Mouse (Mus musculus): Measurements from ENCODE around the gene Zfp385a. TPM values are rescaled to one million over a fixed set of nuclear protein-coding genes. Genes with fewer than 3 reads are reported as not detected.

Zfp385a gene
- polyA plus RNA-seq, 1 experiment: 17.4 TPM

DNA sequence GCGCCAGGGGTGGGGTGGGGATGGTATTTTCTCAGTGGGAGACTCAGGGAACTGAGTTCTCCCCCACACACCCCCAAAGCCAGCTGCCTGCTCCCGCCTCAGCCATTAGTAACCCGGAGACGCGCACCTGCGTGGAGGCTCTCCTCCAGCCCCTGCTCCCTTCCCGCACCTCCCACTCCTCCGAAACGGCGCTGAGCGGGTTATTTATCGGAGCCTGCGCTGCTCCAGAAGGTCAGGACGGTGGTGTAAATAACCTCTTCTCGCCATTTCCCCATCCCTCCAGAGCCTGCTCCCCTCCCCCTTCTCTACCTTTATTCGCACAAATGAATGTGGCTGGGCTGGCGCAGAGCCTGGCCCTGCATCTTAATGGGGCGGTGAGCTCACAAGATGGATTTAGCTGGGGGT lies 39.8 kb downstream of the Zfp385a start:
- H3K27ac ChIP-seq (replicated peaks; ENCODE audit: low read depth, low read length): no peak overlapping the region
- H3K4me3 ChIP-seq (ENCODE audit: insufficient read depth, low read depth, low read length): no peak overlapping the region
- peaks cover 2% of the 10 kb centered on the region; the same call in 1 of the 2 replicates for H3K4me1 ChIP-seq (ENCODE audit: control insufficient read depth, insufficient read depth, insufficient read length, low read length)

DNA sequence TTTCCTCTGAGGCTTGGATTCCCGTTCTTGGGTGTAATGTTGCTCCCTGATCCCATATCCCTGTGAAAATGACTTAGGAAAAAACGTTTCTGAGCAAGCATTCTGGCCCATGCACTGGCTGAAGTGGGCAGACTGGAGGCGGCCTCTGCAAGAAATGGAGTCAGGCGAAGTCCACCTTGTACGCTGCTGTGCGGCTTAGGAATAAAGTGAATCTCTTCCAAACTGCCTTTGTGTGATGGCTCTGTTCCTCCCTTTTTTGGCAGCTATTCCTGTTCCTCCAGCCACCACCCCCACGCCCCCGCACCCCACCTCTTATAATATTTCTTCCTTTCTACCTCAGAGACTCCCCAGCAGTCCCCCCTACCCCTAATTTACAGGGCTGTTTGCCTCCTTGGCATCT lies 40.2 kb downstream of the Zfp385a start:
- peaks cover 2% of the 10 kb centered on the region; the same call in 1 of the 2 replicates for H3K4me1 ChIP-seq (ENCODE audit: control insufficient read depth, insufficient read depth, insufficient read length, low read length)
- no peak overlapping the region for H3K27ac ChIP-seq (replicated peaks; ENCODE audit: low read depth, low read length)
- H3K4me3 ChIP-seq (ENCODE audit: insufficient read depth, low read depth, low read length): no peak overlapping the region

DNA sequence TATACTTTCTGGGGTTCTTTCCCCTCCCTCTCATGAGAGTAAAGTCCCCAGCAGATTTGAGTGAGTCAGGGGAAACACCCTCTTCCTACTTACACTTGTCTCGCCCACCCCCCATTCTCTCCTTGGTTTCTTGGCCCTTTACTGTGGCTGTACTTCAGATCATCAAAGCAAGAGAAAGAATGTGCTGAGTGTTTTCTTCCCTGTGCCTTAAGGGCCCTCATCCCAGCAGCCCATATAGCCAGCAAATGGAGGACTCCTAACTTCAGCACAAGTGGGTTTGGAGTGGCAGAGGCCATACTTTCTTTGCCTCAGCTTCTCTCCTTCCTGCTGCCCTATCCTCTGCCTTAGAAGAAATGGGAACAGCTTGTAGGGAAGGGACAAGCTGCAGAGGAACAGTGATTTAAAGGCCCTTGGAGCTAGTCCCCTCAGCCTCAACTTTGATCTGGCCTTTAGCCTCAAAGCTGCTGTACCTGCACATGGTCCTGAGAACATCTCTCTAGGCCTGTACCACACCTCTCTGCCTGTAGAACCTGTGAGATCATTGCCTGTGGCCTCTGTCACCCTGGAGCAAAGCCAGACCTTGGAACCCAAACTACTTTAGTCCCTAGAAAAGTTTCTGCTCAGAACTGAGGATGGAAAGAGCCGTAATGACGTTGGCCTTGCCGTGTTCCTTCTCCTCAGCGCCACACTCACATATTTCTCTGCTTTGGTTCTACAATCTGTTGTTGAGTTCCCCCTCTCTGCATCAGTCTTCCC lies 40.9 kb downstream of the Zfp385a start:
- no peak overlapping the region for H3K4me3 ChIP-seq (ENCODE audit: insufficient read depth, low read depth, low read length)
- peaks cover 1% of the 10 kb centered on the region; the same call in 1 of the 2 replicates for H3K4me1 ChIP-seq (ENCODE audit: control insufficient read depth, insufficient read depth, insufficient read length, low read length)
- H3K27ac ChIP-seq (replicated peaks; ENCODE audit: low read depth, low read length): no peak overlapping the region

DNA sequence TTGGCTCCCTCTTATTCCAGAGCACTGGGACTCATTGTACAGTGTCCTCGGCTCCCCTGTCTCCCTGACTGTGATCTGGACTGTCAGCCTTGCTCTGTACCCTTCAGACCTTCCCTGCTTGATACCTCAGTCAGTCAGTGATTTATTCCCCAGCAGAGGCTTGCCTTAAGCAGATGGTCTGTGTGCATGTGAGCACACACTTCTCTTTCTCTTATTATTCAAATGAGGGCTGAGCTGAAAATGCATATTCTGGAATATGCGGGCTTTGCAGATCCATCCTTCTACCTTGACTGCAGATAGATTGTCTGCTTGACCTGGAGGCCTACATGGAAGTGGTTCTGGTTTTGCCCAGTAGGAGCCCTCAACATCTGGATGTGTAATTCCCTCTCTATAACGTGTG lies 41.9 kb downstream of the Zfp385a start:
- no peak overlapping the region for H3K4me3 ChIP-seq (ENCODE audit: insufficient read depth, low read depth, low read length)
- no peak overlapping the region for H3K27ac ChIP-seq (replicated peaks; ENCODE audit: low read depth, low read length)
- H3K4me1 ChIP-seq (ENCODE audit: control insufficient read depth, insufficient read depth, insufficient read length, low read length): no peaks in the 10 kb centered on the region

DNA sequence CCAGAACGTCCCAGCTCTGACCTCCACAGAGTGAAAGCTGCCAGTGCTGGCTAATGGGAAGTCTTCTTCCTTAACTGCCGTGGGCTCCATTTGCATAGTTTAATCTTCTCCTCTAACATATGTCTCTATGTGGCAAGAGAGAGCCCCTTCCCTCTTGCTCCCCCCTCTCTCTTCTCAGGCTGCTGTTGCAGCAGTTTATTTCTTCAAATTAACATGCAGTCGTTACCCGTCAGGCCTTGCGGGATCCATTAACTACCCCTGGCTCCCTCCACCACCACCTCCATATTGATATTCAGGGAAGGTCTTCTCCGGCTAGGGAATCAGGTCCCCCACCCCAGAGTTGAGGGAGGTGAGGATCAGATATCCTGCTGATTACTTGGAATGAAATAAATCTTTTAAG lies 42.6 kb downstream of the Zfp385a start:
- Histone ChIP-seq H3K27ac (replicated peaks; ENCODE audit: low read depth, low read length) (no peak overlapping the region), H3K4me1 (ENCODE audit: control insufficient read depth, insufficient read depth, insufficient read length, low read length) (no peaks in the 10 kb centered on the region), H3K4me3 (ENCODE audit: insufficient read depth, low read depth, low read length) (no peak overlapping the region)

DNA sequence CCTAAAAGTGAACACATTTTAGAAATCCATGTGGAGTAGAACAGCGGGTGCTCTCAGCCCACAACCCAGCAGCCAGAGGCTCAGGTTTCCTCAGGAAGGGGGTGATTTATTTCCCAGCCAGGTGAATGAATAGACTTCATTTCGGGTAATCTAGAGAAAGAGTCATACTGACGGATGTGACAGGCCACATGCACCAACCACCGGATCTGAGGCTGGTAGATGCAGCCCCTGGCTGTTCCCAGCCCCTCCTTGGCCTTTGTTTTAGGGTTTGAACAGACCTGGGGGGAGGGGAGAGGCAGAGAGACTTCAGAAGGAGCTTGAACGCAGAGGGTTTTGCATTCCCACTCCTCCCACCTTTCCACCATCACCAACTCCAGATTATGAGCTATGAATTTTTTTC lies 44.0 kb downstream of the Zfp385a start:
- Histone ChIP-seq H3K4me3 (ENCODE audit: insufficient read depth, low read depth, low read length) (no peak overlapping the region), H3K4me1 (ENCODE audit: control insufficient read depth, insufficient read depth, insufficient read length, low read length) (no peaks in the 10 kb centered on the region), H3K27ac (replicated peaks; ENCODE audit: low read depth, low read length) (no peak overlapping the region; the same call in 1 of the 2 replicates)

DNA sequence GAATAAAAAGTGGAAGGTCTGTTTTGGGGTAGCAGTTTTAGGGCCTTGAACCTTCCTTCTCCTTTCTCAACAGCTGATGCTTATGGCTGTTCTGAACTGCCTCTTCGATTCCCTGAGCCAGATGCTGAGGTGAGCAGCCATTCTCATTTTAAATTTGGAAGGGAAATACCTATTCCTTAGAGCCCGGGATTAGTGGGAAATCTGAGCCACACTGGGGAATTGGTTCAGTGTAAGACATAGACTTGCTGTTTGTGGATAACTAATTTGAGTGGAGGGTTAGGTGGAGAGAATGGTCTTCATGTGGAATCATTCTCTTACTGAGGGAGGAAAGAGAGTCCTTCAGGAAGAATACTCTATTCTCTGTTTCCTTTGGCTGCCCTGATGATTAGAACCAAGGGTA lies 45.2 kb downstream of the Zfp385a start:
- no peak overlapping the region for H3K27ac ChIP-seq (replicated peaks; ENCODE audit: low read depth, low read length)

DNA sequence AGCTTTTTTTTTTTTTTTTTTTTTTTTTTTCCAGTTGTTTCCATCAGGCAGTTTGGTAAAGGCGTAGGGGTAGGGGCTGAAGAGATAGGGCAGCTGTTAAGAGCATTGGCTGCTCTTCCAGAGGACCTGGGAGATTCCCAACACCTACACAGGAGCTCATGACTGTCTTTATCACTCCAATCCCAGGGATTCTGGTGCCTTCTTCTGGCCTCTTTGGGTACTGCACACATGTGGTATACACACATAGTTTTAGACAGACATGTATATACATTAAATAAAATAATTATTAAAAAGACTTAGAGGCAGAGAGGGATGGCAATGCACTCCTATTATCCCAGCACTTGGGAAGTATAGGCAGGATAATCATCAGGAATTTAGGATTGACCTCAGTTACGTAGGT lies 46.5 kb downstream of the Zfp385a start:
- H3K27ac ChIP-seq (replicated peaks; ENCODE audit: low read depth, low read length): no peak overlapping the region
- no peak overlapping the region for H3K4me3 ChIP-seq (ENCODE audit: insufficient read depth, low read depth, low read length)
- no peaks in the 10 kb centered on the region for H3K4me1 ChIP-seq (ENCODE audit: control insufficient read depth, insufficient read depth, insufficient read length, low read length)

More for the DNA sequence above, 45.2 kb downstream of the Zfp385a start:
- Histone ChIP-seq H3K4me1 (ENCODE audit: control insufficient read depth, insufficient read depth, insufficient read length, low read length) (no peaks in the 10 kb centered on the region), H3K4me3 (ENCODE audit: insufficient read depth, low read depth, low read length) (no peak overlapping the region)

DNA sequence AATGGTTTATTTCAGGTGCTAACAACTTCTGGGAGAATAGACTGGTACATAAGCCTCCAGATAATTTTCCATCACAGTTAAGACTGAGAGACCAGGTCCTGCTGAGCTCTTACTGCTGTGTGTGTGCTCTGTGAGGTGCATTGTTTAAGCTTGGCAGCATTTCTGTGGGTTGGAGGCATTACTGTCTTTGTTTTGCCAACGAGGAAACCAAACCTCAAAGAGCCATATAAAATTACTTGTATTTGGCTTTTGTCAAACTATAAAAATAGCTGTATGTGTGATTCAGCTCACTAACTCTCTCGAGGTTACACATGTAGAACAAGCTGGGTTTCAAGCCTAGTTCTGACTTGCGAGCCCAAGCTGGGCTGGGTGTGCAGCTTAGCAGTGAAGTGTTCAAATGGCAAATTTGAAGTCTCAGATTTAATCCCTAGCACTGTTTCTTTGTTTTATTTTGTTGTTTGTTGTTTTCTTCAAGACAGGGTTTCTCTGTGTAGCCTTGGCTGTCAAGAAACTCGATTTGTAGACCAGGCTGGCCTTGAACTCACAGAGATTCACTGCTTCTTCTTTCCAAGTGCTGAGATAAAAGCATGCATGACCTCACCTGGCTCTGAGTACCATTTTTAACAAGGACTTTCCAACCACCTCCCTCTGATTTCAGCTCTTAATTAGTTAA lies 47.1 kb downstream of the Zfp385a start:
- no peak overlapping the region for H3K4me3 ChIP-seq (ENCODE audit: insufficient read depth, low read depth, low read length)
- H3K27ac ChIP-seq (replicated peaks; ENCODE audit: low read depth, low read length): no peak overlapping the region
- H3K4me1 ChIP-seq (ENCODE audit: control insufficient read depth, insufficient read depth, insufficient read length, low read length): no peaks in the 10 kb centered on the region

DNA sequence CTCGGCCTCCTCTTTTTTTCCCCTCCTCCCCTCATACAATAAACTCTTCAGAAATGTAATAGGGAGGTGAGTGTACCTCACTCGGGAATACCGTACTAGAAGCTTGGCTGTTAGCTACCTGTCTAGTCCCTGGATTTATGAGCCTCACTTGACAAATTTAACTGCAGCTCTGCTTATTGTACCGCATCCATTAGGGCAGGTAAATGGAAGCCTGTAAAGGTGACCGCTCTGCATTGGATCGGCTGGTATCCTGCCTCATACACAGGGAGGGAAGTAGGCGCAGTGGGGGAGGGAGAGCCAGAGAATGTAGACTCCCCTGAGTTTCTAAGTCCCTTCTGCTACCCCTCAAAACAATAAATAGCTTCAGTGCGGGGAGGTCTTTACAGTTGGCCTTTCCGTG lies 49.0 kb downstream of the Zfp385a start:
- H3K4me3 ChIP-seq (ENCODE audit: insufficient read depth, low read depth, low read length): no peak overlapping the region
- peaks cover 4% of the 10 kb centered on the region; the same call in 1 of the 2 replicates for H3K4me1 ChIP-seq (ENCODE audit: control insufficient read depth, insufficient read depth, insufficient read length, low read length)
- H3K27ac ChIP-seq (replicated peaks; ENCODE audit: low read depth, low read length): no peak overlapping the region

DNA sequence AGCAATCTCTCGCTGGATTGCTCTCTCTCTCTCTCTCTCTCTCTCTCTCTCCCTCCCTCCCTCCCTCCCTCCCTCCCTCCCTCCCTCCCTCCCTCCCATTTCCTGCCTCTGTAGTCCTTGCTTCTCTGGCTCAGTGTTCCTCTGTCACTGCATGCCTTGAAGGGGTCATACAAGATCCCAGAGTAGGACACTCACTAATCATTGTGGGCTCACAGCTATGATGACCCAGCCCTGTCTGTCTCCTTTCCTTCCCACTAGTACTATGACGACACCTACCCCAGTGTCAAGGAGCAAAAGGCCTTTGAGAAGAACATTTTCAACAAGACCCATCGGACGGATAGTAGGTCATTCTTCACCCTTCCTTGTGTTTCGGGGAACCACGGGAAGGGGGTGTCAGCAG lies 49.5 kb downstream of the Zfp385a start:
- Histone ChIP-seq H3K4me1 (ENCODE audit: control insufficient read depth, insufficient read depth, insufficient read length, low read length) (peaks cover 4% of the 10 kb centered on the region; the same call in 1 of the 2 replicates), H3K4me3 (ENCODE audit: insufficient read depth, low read depth, low read length) (no peak overlapping the region), H3K27ac (replicated peaks; ENCODE audit: low read depth, low read length) (no peak overlapping the region)

DNA sequence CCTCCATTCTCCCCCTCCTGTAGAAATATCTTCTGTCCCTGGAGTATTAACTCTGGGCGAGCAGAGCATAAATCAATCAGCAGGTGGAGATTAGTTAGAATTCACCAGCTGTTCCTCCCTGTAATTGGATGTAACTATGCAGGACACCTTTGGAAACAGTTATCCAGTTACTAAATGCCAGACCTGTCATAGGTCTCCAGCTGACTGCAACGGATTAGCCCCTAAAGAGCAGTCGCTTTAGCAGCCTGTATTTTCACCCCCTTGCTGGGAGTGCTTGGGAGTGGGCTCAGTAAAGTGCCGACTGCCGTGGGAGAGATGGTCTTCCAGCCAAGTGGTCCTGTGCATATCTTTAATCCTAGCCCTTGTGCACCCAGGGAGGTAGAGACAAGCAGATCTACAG lies 50.3 kb downstream of the Zfp385a start:
- no peak overlapping the region for H3K27ac ChIP-seq (replicated peaks; ENCODE audit: low read depth, low read length)
- peaks cover 6% of the 10 kb centered on the region; the same call in 1 of the 2 replicates for H3K4me1 ChIP-seq (ENCODE audit: control insufficient read depth, insufficient read depth, insufficient read length, low read length)
- no peak overlapping the region for H3K4me3 ChIP-seq (ENCODE audit: insufficient read depth, low read depth, low read length)

DNA sequence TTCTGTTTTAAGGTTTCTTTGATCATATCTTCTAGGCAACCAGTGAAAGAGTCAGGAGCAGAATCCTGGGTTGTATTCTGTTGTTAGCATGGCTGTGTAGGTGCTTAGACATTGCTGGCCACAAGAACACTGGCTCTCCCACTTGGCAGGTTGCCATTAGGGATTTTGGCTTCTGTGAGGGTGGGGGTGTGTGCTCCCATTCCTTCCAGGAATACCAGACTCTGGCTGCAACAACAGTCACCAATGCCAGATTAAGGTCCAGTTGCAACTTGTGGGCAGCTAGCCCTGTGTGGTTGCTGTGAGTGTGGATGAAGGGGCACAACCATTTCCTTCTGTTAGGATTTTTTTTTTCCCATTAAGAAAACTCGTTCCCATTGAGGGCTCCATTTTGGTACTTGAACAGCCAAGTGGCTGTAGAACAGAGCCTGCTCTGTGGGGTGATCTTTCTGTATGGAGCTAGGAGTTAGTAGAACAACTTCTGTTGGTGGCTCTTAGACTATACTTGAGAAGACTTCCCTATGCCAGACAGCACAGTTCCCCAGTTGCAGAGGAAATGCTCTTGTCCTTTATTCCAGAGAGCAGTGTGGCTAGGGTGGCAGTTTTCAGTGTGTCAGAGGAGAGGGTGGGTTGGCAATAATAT lies 54.0 kb downstream of the Zfp385a start:
- Histone ChIP-seq H3K4me3 (ENCODE audit: insufficient read depth, low read depth, low read length) (no peak overlapping the region), H3K4me1 (ENCODE audit: control insufficient read depth, insufficient read depth, insufficient read length, low read length) (peaks cover 6% of the 10 kb centered on the region; the same call in 1 of the 2 replicates), H3K27ac (replicated peaks; ENCODE audit: low read depth, low read length) (no peak overlapping the region)

DNA sequence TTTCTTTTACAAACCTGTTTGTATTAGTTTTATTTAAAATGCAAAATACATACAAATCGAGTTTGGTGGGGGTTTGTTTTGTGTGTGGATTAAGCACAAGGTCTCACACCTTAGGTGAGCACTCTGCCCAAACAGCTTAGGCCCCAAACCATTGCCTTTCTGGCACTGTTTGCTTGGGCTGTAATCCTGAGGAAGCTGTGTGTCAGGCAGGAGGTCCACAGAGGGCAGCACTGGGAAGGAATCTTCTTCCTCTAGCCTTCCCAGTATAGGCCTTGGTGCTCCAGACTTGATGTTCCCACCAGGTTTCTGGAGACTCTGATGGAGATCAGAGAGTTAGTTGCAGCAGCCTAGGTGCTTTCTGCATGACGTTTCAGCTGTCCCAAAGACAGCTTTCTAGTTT lies 55.2 kb downstream of the Zfp385a start:
- no peak overlapping the region for H3K27ac ChIP-seq (replicated peaks; ENCODE audit: low read depth, low read length)
- no peak overlapping the region for H3K4me3 ChIP-seq (ENCODE audit: insufficient read depth, low read depth, low read length)
- peaks cover 6% of the 10 kb centered on the region; the same call in 1 of the 2 replicates for H3K4me1 ChIP-seq (ENCODE audit: control insufficient read depth, insufficient read depth, insufficient read length, low read length)

DNA sequence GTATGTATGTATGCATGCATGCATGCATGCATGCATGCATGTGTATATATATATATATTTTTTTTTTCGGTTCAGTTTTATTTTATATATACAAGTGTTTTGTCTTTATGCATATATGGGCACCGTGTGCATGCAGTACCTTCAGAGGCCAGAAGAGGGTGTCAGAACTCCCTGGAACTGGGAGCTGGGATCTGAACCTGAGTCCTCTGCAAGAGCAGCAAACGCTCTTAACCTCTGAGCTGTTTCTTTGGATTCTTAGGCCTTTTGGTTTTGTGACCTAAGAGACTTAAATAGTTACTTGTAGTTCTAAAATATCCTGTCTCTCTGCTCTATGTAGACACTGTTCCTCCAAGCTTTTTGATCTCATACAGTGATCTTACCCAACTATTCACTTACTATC lies 55.8 kb downstream of the Zfp385a start:
- Histone ChIP-seq H3K4me1 (ENCODE audit: control insufficient read depth, insufficient read depth, insufficient read length, low read length) (peaks cover 6% of the 10 kb centered on the region; the same call in 1 of the 2 replicates), H3K27ac (replicated peaks; ENCODE audit: low read depth, low read length) (no peak overlapping the region), H3K4me3 (ENCODE audit: insufficient read depth, low read depth, low read length) (no peak overlapping the region)

Data from brown adipose tissue, adult 24 weeks (tissue).